Mouse (Mus musculus): Measurements from ENCODE around the gene Stambpl1.

Gene Stambpl1

DNA sequence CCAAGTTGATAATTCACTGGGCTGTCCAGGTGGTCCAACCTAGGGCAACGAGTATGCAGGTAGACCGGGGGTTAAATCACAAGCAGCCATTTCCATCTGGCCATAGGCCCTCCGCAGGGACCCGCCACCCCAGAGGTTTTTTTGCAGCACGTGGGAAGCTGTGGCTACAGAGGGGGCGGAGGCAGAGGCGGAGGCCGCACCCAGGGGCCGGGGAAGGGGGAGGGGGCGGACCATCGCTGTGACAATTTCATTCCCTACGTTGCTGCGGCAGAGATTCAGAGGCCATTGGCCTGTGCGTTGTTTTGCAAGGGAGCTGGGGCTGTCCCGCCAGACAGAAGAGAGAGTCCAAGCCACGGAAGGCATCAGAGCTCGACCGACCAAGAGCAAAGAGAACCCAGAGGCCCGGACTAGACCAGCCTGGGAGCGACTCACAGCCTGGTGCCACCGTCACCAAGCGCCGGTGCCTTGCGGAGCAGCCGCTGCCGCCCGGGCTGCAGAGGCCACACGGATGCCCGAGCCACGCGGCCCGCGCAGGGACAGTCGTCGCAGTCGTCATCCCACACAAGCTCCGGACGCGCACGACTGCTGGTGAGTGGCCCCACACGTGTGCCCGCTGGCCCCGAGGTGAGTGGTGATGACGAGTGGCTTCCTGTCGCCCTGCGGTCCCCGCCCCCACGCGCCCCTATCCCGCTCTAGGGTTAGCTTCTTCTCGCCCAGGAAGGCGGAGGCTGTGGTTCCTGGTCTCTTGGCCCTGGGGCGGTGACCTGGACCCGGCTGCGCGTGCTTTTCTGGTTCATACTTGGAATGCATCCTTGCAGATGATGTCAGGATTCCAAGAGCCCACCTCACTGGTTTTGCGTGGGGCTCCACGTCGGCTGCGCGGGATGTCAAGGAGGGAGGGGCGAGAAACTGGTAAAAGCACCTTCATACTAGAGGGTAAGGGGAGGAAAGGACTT, at the start of gene Stambpl1:
Gene Stambpl1, plus strand, starts transcription at position 222 of the 956 bp plus-strand sequence.
- peak; percentile 82 for DNase-seq (ENCODE audit: low read depth, low spot score)

DNA sequence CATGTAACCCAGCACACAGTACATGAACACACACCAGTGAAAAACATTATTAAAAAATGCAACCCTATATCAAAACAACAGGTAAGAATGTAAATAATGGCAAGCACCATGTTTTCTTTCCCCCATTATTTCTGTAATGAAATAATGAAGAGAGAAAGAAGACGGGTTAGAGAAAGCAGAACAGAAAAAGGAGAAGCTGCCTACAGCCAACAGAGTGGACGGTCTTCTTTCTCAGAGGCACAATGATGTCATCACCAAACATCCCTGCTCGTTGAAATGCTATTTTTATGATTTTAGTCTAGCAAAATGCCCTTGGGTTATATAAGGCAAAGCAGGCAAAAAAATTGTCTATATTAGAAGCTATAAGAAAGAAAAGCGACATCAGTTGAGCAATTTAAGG, 43.6 kb upstream of the Stambpl1 start:
- DNase-seq (ENCODE audit: low read depth, low spot score) = no peak

DNA sequence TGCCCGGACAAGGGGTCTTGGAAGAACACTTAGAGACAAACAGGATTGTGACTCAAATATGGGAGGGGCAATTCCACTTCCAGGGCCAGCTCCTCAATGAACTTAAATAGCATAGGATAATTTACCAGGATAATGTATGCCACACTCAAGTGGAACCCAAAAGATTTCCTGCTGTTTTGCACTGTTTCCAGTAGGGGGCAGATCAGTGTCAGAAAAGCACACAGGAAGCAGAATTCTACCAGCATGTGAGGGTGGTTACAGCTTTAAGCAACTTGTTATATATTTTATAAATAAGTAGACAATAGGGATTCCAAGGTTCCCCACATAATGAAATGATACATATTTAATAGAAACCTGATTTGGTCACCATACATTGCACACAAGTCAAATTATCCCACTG, 40.1 kb upstream of the Stambpl1 start:
- peak; percentile 79 for DNase-seq (ENCODE audit: low read depth, low spot score)

DNA sequence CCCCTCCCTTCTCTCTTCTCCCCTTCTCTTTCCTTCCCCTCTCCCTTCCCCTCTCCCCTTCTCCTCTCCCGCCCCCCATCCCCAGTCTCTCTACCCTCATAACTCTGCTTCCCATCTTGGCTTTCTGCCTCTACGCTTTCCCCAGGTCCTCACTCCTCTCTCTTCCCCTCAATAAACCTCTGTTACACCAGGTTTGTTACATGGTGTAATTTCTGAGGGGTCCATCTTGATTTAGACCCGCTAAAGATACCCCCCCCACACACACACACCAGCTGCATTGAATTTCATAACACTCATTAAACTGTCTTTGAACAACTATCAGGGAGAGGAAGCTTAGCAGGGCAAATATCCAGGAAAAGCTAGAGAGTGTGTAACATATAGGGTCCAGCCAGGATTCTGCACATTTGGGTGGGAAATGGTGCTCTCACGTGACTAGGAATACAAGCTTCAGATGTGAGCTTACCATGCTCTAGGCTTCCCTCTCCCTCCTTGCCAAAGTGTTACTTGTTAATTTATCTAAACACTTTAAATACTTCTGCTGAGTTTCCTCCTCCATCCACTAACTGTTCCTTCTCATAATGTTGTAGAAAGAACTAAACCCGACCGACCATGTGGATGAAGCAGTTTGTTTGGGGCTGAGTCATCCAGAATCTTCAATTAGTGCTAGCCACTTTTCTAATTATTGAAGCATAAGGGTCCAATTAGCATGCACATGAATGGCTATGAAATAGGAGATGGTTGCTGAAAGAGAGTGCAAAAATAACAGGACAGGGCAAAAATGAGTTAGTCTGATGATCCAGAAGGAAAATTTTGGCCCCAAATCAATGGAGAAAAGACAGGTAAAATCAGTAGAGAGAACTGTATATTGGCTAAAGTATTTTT, 38.5 kb upstream of the Stambpl1 start:
- DNase-seq (ENCODE audit: low read depth, low spot score) = no peak

DNA sequence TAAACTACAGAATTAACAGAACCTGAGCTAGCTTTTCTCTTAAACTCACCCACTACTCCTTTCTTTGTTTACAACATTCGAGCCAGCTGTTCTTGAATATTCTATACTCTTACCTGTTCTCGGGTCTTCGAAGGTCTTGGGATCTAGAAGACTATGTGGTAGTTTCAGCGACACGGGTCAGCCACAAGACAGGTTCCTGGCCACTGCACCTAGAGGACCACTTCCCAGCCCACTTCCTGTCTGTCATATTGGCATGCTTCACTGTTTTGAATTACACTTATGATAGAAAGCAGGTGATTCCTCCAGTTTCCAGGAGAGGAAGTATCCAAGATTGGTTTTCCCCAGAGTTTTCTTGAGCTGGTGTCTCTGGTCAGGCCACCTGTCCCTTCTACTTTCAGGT, 29.3 kb upstream of the Stambpl1 start:
- no peak for DNase-seq (ENCODE audit: low read depth, low spot score)

DNA sequence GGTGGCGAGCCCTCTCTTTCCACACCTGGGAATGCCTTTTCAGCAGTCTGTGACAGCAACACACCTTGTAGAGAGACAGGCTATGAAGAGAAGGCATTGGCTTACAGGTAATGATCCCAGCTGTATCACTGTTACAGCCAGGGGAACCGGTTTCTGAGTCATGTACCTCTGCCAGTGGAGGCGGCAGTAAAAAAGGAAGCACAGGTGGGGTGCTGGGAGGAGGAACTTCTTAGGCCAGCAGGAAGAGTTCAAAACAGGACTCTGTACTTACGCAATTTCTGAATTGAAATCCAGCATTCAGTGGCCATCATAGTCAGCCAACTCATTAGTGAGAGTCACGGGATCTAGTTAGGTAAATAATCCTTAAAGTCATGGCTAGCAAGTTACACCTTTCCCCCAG, 26.1 kb upstream of the Stambpl1 start, which contains the start of gene Ankrd22:
Gene Ankrd22, minus strand, starts transcription at position 163 of the 400 bp plus-strand sequence.
- DNase-seq (ENCODE audit: low read depth, low spot score) = no peak

DNA sequence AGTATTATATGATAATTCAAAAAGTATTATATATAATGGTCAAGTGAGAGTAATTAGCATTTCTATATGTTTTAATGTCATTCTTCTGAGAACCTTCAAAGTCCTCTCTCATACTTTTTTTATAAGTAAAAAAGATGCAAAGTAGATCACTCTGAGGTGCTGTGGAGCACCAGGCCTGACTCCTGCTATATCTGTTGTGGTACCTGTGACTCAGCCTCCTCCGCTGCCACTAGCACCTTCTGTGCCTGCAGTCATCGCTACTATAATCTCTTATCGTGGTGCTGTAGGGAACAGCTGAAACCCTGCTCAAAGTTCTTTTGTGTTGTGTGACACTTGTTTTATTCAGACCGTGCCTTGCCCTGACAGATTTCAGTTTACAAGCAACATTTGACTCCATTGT, 25.6 kb upstream of the Stambpl1 start:
- DNase-seq (ENCODE audit: low read depth, low spot score) = no peak

DNA sequence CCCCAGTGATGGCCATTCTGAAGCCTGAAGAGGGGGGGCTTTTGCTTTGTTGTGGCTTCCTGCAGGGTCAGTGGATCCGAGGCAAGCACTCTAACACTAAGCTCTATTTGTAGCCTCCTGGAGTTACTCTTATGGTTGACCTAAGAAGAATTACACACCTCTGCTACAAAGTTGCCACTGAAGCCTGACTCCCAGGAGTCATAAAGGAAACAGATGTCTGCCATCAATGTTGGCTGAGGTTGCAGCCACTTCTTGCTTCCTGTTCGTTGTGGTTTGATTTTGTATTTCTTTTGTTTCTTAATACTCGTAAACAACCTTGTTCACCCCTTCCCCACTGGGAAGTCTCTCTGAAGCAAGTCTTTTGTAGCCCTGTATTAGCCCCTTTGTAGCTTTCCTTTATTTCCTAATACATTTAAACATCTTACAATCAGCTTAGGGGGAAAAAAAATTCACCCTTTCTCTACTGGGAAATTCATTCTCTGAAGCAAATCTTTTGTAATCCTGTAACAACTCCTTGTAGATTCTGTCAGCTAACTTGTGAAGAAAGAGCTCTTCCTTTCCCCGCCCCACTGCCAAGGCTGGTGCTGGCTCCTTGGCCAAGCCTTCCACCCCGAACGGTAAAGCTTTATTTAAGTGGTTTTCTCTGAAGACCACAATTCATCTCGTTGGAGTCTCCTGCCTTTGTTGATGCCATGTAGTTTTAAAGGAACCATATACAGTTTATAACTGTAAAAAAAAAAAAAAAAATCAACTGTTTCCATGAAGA, 23.9 kb upstream of the Stambpl1 start:
- no peak for DNase-seq (ENCODE audit: low read depth, low spot score)

DNA sequence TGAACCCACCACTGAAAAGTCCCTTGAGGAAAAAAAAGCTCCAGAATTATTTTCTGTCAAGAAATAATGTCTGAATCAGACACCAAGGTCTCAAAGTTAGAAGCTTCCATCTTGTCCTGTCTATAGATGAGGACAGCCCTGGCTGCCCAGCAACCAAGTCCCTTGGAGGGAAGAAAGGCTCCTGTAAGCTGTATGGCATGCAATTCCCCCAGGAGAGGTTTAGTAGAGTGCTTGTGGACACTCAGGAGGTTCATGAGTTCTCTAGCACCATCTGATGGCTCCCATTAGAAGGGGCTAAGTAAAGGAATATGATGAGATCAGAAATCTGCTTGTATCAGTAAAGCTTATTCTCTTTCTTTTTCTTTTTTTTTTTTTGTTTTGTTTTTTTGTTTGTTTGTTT, 22.9 kb upstream of the Stambpl1 start:
- DNase-seq (ENCODE audit: low read depth, low spot score) = peak; percentile 55

DNA sequence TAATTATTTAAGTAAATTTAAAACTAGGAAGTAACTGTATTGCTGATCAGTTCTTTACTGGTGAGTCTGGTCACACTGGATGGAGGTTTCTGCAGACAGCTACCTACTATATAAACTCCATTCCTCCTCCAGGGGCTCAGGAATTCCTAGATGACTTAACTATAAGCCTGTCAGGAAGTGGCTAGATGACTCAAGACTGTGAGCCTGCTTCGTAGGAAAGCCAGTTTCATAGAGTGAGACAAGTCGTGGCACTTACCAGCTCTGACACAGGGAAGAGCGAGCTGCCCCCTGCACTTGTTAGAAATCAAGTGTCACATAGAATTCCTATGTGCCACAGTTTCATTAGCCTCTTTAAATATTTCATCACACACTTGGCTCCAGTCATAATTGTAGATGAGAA, 20.9 kb upstream of the Stambpl1 start:
- peak; percentile 75 for DNase-seq (ENCODE audit: low read depth, low spot score)

DNA sequence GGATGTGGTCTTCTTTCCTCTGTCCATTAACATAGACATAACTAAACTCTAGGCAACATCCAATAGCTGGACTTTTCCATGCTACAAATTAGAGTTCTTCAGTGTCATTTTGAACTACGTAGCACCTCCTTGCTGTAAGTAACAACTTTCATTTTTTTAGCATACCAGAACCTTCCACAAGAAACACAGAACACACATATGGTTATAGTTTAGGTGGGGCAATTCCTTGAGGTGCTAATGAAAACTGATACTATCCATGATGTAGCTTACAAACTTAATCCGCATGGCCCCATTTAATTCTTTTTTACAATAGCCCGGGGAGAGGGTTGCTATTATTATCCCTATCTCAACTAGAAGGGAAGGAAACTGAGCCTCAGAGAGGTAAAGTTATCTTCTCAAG, 18.0 kb upstream of the Stambpl1 start:
- no peak for DNase-seq (ENCODE audit: low read depth, low spot score)

DNA sequence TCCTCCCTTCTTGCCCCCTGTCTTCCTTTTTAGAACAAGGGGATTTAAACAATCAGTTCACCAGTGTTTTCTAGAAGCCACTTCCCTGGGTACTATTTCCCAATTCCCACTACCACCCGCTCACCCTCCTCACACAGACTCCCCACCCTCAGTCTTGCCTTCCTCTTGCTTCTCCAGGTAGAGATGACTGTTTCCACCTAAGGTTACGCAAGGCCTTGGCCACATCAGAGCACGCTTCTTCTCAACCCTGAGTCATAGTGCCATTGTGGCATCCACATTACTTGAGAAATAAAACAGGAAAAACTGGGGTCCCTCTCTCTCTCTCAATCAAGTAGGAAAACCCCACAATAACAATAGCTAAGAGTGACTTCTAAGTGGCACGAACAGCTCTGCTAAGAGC, 12.9 kb upstream of the Stambpl1 start:
- DNase-seq (ENCODE audit: low read depth, low spot score) = peak; percentile 44

DNA sequence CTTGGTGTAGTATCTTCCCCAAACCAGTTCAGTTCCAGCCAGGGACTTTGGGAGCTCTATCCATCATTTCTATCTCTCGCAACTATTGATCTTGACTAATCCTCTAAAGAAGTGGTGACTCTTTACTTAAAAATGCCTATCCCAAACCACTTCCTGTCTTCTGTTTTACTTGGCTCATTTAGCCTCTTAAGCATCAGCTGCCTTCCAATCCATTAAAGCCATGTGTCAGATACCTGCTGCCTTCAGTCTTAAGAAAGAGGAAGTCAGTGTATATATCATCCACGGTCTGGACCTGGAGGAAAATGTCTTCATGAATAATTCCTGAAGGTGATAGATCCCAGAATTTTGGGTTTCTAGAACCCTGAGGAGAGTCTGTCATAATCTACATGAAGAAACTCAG, 11.7 kb upstream of the Stambpl1 start:
- peak; percentile 83 for DNase-seq (ENCODE audit: low read depth, low spot score)

DNA sequence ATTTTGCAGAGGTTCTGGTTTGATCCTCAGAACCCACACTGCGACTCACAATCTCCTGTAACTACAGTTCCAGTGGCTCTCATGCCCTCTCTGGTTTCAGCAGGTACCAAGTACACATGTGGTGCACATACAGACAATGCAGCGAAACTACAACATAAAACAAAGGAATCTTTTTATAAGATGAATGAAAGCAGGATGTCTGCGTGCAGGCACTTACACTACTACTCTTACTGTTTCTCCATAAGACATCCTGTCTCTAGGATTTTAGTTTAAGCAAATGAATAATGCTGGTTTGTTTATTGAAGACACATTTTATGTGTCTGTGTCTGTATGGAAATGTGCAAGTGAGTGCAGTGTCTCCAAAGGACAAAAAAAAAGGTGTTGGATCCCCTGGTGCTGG, 10.8 kb upstream of the Stambpl1 start:
- DNase-seq (ENCODE audit: low read depth, low spot score) = no peak

DNA sequence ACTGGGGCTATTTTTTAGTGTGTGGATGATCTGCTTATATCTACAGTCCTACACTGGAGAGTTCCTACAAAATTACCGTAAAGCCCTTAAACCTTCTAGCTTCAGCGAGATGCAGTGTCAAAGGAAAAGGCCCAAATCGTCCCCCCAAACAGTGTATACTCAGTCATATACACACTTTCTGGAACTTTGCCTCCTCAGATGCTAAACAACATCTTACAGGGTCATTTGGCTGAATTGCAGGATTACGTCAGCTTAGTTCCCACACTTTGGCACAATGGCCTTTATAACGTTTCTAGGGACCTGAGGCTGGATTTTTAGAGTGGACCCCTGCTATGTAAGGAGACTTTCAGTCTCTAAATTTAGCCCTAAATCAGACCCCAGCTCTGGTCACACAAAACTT, 9.5 kb upstream of the Stambpl1 start:
- DNase-seq (ENCODE audit: low read depth, low spot score) = no peak

DNA sequence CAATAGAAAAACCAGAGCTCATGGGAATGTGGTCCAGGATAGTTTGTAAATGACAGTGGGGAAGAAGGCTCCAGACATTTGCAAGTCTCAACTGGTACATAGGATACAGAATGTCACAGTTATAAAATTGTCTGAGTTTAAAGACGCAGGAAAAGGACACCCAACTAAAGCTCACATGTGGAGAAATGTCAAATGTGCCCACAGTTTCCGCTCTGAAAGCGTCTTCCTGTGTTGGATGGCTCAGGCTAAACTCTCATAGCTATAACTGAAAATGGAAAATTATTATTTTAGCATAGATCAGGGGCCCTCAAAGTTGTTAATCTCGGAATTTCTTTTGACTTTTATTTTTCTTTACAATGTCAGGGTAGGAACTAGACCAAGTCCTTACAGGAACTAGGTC, 5.2 kb upstream of the Stambpl1 start:
- DNase-seq (ENCODE audit: low read depth, low spot score) = no peak

DNA sequence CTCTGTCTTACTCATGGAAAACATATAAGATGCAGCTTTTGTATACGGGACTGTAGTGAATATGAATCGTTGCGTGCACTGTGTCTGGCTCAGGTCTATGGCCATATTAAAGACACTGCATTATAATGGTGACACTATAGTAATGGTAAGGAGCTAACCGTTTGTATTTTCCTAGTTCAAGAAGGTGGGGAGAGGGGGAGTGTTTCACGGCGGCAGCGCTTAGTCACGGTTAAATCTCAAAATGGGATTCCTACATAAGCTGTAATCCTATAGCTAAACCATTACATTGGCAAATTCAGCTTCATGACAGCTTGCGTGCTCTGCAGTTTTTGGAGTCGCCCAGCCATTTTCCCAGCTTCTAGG, 403 bp upstream of the Stambpl1 start:
- DNase-seq (ENCODE audit: low read depth, low spot score) = no peak

DNA sequence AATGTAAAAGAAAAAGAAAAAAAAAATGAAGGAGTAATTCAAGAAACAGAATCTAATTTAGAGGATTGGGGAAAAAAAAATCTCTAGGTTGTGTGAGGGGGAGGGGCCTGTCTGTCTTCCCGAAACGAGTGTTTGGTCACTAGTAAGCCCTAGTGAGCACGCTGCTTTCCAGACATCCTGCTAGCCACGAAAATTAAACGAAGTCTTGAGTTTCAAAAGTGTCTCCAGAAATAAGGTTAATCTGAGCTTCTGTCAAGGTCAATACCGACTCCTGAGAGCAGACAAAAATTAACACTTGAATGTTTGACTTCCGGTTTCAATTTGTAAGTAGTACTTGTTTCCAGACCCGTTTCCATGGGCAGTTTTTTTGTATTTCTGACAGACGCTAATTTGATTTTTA, 1.1 kb downstream of the Stambpl1 start:
- DNase-seq (ENCODE audit: low read depth, low spot score) = peak; percentile 73

DNA sequence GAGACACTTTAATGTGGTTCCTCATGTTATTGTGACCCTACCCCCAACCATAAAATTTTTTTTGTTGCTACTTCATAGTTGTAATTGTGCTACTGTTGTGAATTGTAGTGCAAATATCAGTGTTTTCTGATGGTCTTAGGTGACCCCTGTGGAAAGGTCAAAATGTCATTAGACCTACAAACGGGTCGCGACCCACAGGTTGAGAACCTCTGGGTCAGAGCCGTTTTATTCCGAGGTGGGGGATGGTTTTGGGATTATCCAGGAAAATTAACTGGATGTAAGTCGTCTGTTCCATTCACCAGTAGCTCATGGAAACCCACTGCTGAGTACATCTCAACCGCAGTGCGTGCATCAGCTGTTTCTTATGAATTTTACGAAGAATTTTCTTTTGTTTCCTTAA, 1.7 kb downstream of the Stambpl1 start:
- DNase-seq (ENCODE audit: low read depth, low spot score) = peak; percentile 22

DNA sequence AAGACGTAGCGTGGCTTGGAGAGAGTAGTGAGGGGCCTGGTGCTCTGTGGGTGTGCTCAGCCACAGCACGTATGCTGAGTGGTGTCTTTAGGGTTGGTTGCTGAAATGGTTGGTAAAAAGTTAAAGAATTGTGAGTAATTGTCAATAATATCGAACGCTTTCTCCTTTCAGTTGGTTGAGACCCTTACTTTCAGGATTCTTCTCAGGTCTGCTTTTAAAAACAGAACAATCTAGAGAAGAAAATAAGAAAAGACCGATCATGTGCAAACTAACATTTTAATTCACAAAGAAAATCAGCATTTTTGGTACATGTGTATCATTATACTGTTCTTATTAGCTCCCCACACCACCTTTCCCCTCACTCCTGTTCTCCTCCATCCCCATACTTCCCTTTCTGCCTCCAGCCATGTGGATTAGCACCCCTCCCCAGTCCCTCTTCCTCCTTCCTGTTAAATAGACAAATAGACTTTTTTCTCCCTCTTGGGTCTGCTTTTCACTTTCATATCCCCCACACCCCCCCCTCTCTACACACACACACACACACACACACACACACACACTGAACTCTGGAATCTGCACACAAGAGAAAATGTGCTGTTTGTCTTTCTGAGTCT, 2.2 kb downstream of the Stambpl1 start:
- peak; percentile 21 for DNase-seq (ENCODE audit: low read depth, low spot score)

DNA sequence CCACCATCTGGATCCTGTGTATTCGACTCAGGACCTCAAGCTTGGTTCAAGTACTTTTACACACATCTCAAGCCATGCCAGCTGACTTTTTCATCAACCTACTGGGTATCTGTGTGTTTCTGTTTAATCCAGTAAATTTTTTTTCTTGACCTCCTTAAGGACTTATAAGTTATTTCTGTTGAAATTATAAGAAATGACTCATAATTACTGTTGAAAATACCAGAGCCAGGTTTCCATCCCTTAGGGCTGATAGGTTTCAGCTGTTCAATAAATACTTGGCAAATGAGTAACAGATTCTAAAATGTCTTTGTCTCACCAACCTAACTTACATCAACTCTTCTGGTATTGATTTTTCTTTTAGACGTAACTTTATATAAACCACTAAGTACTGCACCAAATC, 3.0 kb downstream of the Stambpl1 start:
- peak; percentile 78 for DNase-seq (ENCODE audit: low read depth, low spot score)
